Mouse (Mus musculus) kidney, postnatal 25 days (tissue): Measurements from ENCODE around the gene Defb28.

Experiments
- DNase-seq, 2 experiments: peaks; one replicate each; pipeline ENCODE4 v3.0.0; 2021; ENCODE audit warnings: mixed read lengths in 2 of 2

The Defb28 gene

GRCm38 (mm10) chr2:152517981-152518380 lies at the start of gene Defb28:
Gene Defb28 (plus strand): TSS chr2:152518255.
- DNase-seq: no peak

GRCm38 (mm10) chr2:152470973-152471372 lies 47.1 kb upstream of the Defb28 start:
- peak in 1 of 2 experiments; percentile 76 for DNase-seq

- peak in 1 of 2 experiments; percentile 18 for DNase-seq
Measured at GRCm38 (mm10) chr2:152472434-152472833, 45.6 kb upstream of the Defb28 start.

- no peak for DNase-seq
Measured at GRCm38 (mm10) chr2:152476763-152477162, 41.3 kb upstream of the Defb28 start, which contains the start of gene Defb20. Gene Defb20 (plus strand): TSS chr2:152477063.

GRCm38 (mm10) chr2:152480881-152481280 lies 37.2 kb upstream of the Defb28 start:
- no peak for DNase-seq

GRCm38 (mm10) chr2:152481726-152482125 lies 36.3 kb upstream of the Defb28 start:
- DNase-seq: no peak

- DNase-seq: no peak
Measured at GRCm38 (mm10) chr2:152487024-152487423, 31.0 kb upstream of the Defb28 start.

- no peak for DNase-seq
Measured at GRCm38 (mm10) chr2:152490038-152490437, 28.0 kb upstream of the Defb28 start, which contains the start of gene Defb22. Gene Defb22 (minus strand): TSS chr2:152490138.

- DNase-seq: no peak
Measured at GRCm38 (mm10) chr2:152493151-152493550, 24.9 kb upstream of the Defb28 start.

GRCm38 (mm10) chr2:152498020-152498419 lies 20.0 kb upstream of the Defb28 start:
- DNase-seq: no peak

GRCm38 (mm10) chr2:152500204-152500862 lies 17.7 kb upstream of the Defb28 start:
- DNase-seq: no peak

GRCm38 (mm10) chr2:152500863-152501229 lies 17.2 kb upstream of the Defb28 start:
- DNase-seq: no peak

- no peak for DNase-seq
Measured at GRCm38 (mm10) chr2:152503950-152504349, 14.1 kb upstream of the Defb28 start.

GRCm38 (mm10) chr2:152511592-152511991 lies 6.5 kb upstream of the Defb28 start, which contains the start of gene Defb26:
Gene Defb26 (minus strand): TSS chr2:152511692.
- no peak for DNase-seq

- DNase-seq: no peak
Measured at GRCm38 (mm10) chr2:152516084-152516483, 2.0 kb upstream of the Defb28 start.

- DNase-seq: peak; percentile 73 to 87
Measured at GRCm38 (mm10) chr2:152539944-152540710, 22.1 kb downstream of the Defb28 start, which contains the start of gene Defb29. Gene Defb29 (minus strand): TSS chr2:152540098.

GRCm38 (mm10) chr2:152541979-152542378 lies 23.9 kb downstream of the Defb28 start:
- DNase-seq: no peak

GRCm38 (mm10) chr2:152542897-152543296 lies 24.8 kb downstream of the Defb28 start:
- no peak for DNase-seq

- peak; percentile 35 to 70 for DNase-seq
Measured at GRCm38 (mm10) chr2:152543478-152543877, 25.4 kb downstream of the Defb28 start.

GRCm38 (mm10) chr2:152544691-152545090 lies 26.6 kb downstream of the Defb28 start:
- peak; percentile 60 to 79 for DNase-seq

GRCm38 (mm10) chr2:152548124-152548523 lies 30.1 kb downstream of the Defb28 start:
- no peak for DNase-seq

- peak; percentile 71 to 81 for DNase-seq
Measured at GRCm38 (mm10) chr2:152553774-152554423, 35.8 kb downstream of the Defb28 start.

GRCm38 (mm10) chr2:152556655-152557054 lies 38.6 kb downstream of the Defb28 start:
- DNase-seq: no peak
